Mouse (Mus musculus) A20 (cell line): ENCODE data around the gene H2afy2.

Source experiments
- DNase-seq: peaks from one replicate; pipeline ENCODE4 v3.0.0-alpha.2; 2011; ENCODE audit warnings: low read depth, low spot score

H2afy2 gene

DNA sequence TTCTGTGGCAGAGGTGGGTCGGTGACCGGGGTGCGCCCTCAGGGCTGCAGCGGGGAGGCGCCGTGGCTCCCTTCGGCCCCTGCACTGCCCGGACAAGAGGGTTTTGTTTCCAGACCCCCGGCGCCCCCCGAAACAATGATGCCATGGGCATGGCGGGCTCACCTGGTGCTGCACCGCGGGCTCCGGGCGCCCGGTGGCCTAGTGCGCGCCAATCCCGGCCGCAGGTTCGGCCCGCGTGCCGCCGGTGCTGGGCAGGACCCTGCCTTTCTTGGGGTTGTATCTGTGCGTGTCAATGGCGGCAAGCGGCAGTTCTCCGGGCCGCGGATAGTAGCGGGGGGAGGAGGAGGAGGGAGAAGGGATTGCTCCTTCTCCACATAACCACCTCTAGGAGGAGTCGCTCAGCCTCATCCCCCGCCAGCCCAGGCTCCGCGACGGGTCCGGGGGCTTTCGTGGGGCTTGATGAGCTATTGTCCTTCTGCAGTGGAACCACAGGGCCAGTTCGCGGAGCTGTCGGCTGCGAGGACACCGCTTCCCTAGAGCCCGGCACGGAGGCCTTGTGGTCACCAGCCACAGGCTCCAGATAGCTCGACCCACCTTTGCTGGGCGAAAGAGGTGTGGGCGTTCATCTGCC lies at the start of gene H2afy2:
Gene H2afy2, minus strand, starts transcription at position 527 of the 631 bp plus-strand sequence.
- DNase-seq, result no peak

DNA sequence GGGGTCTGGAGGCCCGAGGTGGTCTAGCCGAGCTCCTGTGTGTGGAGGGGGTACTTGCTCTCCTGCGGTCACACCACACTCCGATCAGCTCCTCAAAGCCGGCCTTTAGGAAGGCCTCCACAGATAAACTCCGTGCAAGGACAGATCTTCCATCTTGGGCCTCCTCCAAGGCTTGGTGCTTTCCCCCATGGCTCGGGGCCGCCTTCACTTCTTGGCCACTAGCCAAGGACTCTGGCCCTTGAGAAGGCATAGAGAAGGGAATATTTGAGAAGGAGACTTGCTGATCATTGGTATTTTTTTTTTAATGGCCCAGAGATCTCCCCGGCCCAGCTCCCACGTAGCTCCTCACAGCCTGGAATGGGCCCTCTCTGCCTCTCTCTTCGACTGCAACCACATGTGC lies 48.8 kb upstream of the H2afy2 start:
- no peak for DNase-seq

- no peak for DNase-seq
Observed at GRCm38 (mm10) chr10:61831741-61832140, 47.8 kb upstream of the H2afy2 start.

DNA sequence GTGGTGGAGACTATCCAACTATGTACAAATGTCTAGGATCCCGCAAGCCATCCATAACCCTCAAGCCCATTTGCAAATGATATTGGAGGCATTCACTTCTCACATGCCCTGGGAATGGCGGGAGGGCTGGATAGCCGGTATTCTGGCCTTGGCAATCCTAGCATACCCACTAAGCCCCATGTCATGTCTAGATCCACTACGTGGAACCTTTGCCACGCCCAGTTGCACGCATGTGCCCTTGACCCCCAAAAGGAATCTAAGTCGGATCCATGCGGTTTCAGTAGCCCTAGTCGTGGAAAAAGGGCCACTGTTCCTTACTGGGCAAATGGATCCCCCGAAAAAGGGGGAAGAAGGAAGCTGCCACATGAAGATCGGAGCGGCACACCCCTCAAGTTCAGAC lies 47.3 kb upstream of the H2afy2 start:
- no peak for DNase-seq

GRCm38 (mm10) chr10:61830817-61831216 lies 46.9 kb upstream of the H2afy2 start:
- DNase-seq, result no peak

DNA sequence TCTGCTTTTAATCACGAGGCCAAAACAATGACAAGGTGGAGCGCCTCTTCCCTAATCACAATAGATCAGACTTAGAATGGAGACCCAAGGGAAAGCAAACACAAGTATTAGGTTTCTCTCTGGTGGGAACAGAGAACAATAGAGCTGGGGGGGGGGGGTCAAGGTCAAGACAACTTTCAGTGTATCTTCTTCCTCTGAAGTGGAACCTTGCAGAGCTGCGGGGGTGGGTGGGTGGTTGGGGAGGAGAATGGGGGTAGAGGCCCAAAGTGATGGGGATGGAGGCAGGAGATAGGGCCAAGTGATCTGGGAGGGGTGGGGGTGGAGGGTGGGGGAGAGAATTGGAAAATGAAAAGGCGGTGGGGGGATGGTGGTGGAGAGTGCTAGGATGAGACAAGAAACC lies 45.1 kb upstream of the H2afy2 start:
- no peak for DNase-seq

DNA sequence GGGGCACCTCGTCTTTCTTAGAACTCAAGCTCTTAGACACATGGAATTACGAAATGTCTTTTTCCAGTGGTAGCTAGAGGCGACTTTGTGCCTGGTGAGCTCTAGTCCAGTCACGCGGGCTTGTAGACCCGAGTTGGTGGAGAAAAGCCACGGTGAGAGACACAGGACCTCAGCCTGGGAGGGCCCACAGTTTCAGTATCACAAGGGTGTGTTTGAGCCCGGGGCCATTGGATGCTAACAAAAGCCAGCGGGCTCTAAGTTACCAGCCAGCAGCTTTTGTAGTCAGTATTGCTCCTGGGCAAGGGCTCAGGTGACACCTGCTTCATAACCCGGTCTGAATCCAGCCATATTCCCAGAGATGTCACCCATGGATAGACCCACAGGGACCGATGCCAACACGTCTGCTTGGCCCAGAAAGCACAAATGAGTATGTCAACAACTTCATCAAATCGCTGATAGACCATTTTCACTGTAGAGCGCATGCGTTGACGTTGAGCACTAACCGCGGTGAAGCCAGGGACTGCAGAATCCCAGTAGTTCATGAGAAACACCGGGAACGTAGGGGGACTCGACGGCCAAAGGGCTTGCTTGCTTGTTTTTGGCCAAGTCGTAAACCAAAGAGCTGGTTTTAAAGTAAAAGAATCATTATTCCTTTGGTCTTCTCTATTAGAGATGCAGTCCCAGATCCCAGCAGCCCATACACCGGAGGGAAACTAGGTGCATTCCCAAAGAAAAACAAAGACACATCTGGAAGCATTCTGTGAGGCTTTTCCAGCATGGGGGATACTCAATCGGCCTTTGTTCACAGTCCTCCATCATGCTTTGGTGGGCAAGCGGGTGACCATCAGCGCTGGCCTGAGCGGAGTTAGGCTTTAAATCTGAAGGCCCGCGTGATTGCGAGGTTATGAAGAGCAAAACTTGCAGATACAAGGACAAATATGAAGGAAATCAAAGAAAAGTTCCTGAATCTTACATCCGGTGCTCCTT lies 44.3 kb upstream of the H2afy2 start:
- no peak for DNase-seq

GRCm38 (mm10) chr10:61826753-61827435 lies 42.9 kb upstream of the H2afy2 start:
- DNase-seq, result peak; percentile 30

- no peak for DNase-seq
Observed at GRCm38 (mm10) chr10:61825979-61826752, 42.2 kb upstream of the H2afy2 start.

DNA sequence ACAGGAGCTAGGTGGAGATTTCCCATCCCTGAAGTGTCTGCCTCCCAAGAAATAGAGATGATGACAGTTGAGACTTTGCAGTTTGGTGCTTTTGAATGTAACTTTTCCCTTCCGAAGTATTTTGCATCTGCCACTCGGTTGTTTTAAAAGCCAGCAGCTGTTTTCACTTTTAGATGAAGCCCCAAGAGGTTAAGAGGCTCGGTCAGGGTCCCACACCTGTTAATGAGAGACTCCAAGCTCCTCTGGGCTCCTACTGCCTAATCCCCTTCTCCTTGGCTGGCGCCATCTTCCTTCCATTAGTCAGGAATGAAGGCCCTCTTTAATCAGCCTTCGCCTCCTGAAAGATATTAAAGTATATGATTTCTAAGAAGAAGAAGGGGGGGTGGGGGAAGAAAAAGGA lies 41.6 kb upstream of the H2afy2 start:
- DNase-seq, result peak; percentile 16

DNA sequence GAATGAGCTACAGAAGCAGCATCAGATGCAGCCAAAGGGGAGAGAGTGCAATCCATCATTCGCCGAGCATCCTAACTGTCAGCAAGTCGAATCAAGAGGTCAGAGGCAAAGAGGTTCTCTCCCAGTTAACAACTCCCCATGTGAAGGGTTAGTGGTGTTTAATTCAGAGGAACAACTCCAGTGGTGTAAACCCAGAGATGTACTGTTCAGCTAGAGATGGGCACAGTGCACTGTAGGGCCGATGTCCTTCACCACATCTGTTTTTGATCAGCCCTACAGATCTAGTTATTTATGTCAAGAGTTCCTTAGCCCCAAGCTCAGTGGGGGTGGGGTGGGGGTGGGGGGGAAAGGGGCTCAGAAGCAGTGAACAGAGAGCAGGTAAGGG lies 39.8 kb upstream of the H2afy2 start:
- DNase-seq, result no peak

DNA sequence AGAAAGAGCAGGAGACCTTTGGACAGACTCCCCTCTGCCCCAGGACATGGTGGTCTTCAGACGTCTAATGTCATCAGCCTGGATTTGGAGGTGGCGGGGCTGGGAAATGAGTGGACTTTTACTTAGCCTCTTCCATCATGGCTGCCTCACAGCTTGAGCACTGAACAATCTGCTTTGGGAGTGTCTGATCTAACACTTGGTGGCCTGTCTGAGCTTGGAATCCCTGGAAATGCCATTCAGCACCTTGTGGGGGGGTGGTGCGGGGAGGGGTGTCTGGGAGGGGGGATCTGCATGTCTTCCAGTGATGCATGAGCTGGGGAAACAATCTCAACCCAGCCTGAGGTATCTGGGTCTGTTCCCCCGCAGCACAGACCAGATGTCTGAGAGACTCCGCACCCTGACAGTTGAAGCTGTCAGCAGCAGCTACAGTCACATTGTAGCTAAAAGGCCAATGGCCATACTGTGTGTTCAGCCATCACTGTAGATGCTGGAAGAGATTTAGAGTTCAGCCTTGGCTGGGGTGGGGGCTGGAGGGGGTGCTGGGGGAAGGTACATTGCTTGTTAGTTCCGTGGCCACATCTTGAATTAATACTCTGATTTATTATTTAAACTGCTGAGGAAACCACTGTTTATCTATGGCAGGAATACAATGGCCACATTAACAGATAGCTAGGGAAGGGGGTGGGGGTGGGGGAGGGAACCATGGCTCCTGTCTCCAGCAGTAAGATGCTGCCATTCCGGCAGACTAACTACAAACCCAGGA lies 39.2 kb upstream of the H2afy2 start:
- DNase-seq, result no peak

DNA sequence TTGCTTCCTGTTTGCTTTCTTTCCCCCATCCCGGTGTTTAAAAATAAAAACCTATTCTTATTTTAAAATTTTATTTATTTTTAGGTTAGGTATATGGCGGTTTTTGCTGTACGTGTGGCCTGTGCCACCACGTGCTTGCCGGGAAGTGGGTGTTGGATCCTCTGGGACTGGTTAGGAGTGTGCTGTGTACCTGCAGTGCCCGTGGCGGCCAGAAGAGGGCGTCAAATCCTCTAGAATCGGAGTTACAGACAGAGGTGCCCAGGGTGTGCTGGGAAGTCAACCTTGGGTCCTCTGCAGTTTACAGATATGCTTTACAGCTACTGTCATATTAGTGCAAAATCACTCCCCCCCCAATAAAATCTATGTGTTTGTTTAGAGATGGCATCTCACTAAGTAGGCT lies 36.1 kb upstream of the H2afy2 start:
- peak; percentile 31 for DNase-seq

DNA sequence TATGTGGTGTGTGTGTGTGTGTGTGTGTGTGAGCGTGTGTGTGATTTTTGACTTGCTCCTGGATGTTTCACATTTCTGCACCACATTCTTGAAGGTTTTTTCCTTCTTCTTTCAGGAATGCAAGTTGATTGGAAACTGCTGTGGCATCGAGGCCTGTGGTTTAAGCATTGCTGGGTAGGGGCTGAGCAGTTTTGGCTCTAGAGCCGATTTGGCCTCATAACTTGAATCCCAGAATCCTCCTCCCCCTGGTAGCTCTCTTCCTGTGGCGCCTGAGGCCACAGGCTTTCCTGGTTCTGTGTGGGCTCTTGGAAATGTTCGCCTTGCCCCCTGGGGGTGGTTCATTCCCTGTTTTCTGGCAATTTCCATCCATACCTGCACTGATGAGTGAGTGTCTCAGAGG lies 28.0 kb upstream of the H2afy2 start:
- DNase-seq, result no peak

DNA sequence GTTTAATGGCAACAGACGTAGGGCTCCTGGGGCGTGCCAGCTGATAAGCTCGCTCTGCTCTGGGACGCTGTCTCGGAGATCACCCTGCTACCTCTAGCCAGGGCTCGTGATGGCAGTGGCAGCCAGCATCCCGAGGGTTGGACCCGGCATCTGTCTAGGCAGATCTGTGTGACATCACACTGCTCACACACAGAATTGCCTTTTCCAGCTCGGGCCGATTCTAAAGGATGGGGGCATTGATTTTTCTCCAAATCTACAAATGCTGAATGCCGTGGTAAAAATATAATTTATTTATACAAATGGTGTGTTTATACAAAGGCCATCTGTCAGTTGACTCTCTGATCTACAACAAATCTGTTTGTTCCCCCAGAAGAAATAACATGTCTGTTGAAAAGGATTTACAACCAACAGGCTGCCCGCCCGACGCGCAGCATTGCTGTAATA lies 14.2 kb upstream of the H2afy2 start:
- DNase-seq, result no peak

GRCm38 (mm10) chr10:61795458-61795857 lies 11.5 kb upstream of the H2afy2 start:
- no peak for DNase-seq

GRCm38 (mm10) chr10:61794971-61795370 lies 11.0 kb upstream of the H2afy2 start:
- no peak for DNase-seq

- no peak for DNase-seq
Observed at GRCm38 (mm10) chr10:61793015-61793414, 9.1 kb upstream of the H2afy2 start.

- DNase-seq, result no peak
Observed at GRCm38 (mm10) chr10:61788499-61788898, 4.6 kb upstream of the H2afy2 start.

GRCm38 (mm10) chr10:61787541-61788313 lies 3.8 kb upstream of the H2afy2 start:
- DNase-seq, result no peak
